Mouse (Mus musculus) lung, postnatal 36 days (tissue): ENCODE measurements around the gene Mrps23.
"Not testable (repeated sequence)": the region's sequence is repeated elsewhere in the genome, so short reads cannot be mapped to it uniquely, and the experiment has no call there.

Experiments used
- DNase-seq: peaks from one replicate; pipeline ENCODE4 v3.0.0; 2022; ENCODE audit warnings: mixed read lengths

The Mrps23 gene

DNA sequence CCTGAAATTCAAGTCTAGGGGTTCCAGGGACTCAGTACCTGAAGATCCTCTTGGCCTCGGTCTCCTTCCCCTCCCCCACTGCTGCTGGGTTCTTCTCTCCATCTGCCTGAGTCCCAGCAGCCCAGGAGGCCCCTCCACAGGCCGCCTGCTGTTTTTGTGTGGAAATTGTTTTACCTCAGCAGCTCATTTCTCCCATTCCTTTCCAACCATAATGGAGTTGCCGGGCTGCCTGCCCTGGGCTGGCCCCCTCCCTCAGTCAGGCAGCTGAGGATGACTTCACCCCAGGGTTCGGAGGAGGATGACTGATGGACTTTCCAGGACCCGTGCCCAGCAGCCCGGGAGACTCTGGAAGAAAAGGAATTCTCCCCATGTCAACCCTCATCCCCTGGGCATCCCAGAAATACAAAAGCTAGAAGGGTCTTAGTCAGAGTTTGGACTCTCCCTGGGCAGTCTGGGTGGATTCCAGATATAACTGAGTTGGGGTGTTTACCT is 23.7 kb upstream of the Mrps23 start:
- DNase-seq, result no peak

DNA sequence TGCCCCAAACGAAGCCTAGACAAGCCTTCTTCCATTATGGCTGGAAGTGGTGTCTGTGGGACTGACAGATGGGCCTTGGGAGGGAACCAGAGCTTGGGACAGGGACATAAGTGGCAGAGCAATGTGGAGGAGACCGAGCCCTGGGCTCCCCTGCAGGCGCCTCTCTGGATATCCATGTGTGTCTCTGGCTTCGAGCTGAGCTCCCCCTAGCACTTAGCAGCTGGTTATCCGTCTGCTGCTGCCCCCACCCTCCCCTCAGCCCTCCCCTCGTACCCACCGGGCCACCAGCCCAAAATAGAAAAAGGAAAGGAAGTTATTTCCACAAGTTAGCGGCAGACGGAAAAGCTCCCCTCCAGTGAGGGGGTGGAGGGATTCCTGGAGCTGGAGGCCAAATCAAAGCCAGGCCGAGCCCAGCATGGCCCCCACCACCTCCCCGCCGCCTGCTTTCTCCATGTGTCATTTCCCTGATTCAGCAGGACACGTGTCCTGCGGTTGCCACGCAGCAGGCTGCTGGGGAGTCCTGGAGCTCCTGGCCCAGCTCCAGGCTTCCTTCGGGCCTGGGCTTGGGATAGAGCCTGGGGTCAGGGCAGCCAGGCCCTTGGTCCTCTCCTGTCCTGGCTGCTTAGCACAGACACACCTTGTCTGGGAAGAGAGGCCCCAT is 23.1 kb upstream of the Mrps23 start:
- DNase-seq, result peak; percentile 82

DNA sequence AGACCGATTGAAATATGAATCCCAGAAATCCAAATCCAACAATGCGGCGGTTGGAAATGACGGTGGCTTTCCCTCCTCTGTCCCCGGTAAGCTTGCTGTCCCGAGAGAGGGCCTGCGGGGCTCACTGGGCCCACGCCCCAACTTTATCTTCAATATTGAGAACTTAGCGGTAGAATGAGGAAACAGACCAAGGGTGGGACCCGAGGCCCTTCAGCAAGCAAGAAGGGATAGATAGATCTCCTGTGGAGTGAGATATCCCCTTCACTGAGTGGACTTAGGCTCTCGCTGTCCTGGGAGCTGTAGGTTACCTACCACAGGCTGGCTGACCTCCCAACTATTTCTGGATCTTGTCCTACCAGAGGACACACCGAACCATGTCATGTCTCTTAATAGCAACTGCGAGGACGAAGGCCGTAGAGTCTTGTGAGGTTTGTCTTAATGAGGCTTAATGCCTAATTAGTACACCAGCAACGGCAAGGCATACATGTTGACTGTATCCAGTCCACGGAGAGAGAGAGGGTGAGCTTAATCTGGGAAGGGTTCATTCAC is 19.5 kb upstream of the Mrps23 start:
- DNase-seq, result no peak

DNA sequence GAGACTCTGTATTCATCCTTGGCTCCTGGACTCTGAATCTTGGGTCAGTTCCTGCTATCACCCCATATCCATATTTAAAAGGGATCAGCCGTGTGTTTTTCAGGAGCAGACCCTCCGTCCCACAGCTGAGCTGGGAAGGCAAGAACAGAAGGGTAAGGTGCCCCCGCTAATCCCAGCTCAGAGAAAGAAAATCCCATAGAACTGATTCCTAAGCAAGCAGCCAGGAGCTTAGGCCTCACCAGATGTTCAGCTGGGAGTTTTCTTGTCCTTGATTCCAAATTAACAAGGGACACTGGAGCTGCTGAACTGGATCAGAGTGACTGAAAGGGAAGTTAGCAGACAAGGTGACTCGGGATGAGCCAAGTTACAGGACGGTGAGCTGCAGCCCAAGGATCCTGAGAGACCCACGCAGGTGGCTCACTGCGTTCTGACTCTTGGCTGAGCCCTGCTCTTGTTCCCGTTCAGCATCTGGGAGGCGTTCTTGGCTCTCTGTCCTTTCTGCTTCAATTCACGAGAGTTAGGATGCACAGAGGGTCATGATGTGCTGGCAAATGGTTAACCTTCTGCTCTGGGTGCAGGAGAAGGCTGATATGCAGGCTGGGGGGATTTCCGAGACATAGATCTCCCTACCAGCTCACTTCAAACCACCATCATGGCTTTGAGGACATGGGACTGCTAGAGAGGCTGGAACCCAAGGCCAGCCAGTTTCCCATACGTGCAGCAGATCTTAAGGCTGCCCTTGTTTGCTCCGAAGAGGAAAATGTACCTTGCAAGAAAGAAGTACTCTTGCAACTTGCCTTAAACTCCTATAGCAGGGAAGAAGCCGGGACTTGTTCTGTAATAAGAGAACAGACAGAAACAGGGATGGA is 17.9 kb upstream of the Mrps23 start:
- DNase-seq, result no peak

DNA sequence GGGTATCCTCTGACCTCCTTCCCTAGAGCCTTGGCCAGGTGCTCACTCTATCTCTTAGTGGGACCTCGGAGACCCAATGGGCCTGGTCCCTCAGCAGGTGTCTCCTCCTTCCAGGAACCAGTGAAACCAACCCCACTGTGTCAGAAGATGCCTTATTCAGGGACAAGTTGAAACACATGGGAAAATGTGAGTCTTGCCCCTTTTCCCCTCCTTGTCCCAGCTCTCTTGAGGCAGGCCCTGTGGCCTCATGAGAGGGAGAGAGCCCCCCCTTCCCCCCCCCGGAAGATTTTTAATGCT is 17.3 kb upstream of the Mrps23 start:
- no peak for DNase-seq

DNA sequence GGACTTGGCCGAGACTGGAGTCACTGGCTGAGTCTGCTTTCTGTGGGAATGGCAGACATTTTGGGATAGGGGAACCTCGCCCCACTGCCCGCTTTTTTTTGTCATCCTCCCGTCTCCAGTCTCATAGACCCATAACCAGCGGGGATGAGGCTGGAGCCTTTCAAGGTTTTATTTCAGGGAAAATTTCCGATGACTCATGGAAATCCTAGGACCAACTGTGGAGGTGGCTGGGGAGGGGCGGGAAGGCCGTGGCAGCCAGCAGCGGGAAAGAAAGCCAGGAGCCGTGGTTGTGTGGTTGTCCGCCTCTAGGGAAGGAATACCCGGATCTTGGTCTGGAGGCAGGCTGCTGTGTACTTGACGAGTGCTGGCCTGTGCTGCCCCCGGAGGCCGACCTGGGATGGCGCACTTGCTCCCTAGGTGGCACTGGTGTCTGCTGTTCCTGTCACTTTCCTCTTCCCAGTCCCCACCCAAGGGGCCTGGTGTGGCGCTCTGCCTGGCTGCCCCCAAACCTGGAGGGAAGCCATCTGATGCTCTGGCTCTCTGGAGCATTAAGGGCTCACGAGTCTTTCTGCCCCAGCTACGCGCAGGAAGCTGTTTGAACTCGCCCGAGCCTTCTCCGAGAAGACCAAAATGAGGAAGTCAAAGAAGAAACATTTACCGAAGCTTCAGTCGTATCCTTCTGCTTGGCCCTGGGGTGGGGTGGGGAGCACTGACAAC is 16.6 kb upstream of the Mrps23 start:
- peak; percentile 94 for DNase-seq

DNA sequence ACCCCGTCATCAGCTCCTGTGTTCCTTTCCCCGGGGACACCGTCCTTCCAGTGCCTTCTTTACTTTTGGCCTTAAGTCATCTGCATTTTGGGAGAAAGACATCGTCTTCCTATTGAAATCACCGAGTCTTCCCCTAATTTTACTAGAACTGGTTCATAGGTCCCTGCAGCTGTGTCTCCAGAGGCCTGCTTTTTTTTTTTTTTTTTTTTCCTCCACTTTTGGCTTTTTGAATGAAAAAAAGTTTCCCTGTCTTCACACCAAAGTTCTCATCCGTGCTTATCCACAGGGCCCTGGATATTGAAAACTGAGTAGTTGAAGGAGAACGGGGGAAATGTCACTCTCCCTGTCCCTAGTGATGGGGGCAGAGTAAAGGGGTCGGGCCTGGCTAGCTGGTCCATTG is 16.0 kb upstream of the Mrps23 start:
- DNase-seq, result no peak

DNA sequence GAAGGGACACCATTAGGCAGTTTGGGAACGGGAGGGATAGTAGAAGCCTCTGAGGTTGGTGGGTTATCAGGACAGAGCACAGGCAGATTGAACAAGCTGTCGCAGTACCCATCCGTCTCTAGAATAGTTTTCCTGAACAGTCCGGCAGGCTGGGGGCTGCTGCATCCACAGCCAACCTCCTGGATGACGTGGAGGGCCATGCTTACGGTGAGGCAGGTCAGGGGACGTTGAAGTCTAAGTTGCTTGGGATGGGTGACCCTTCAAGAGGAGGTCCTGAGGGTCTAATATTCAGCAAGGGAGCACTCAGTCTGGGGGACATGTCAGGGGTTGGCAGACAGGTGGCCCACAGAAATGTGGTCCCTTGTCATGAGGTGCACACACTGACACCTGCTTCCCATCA is 15.6 kb upstream of the Mrps23 start:
- DNase-seq, result no peak

DNA sequence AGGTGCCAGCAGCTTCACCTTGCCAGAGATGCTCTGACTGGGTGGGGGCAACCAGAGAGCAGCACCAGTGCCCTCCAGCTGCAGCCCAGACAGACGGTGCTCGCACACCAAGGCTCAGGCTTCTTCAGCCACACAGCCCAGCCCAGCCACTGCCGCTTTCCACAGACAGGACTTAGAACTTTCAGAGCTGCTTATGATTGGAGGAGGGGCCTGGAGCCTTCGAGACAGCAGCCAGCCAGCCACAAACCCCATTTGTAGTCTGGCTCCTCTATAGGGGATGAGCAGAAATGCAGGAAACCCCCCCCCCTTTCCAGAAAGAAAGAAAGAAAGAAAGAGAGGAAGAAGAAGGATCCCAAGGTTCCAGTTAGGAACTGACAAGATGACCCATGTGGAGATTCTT is 11.6 kb upstream of the Mrps23 start:
- DNase-seq, result no peak

DNA sequence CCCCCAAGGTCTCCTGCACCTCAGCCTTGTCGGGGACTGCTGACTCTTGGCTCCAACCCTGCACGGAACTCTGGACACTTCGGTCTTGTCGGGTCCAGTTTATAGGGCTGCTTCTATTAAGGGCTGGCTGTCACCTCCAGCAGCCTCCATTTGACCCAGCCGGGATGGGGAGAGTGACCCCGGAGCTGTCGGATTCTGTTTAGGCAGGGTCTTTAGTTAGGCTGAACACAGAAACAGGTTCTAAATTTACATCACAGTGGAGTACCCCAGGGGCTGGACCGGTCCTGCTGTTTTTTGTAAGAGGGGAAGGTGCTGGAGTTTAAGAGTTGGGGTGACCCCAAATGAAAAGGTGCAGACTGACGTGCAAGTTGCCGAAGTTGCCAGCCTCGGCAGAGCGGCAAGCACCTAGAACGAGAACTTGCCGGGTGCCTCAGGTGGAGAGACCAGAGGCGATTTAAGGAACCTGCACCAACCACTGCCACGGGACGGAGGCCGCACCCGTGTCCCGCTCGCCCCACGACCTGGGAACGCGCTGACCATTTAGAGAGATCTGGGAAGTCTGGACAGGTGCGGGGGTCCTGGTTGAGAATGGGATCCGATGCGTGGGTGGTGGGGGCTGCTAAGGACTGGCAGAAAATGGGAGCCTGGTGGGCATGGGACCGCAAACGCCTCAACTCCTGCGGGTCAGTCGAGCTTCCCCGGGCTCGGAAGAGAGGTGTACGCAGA is 10.9 kb upstream of the Mrps23 start:
- no peak for DNase-seq

DNA sequence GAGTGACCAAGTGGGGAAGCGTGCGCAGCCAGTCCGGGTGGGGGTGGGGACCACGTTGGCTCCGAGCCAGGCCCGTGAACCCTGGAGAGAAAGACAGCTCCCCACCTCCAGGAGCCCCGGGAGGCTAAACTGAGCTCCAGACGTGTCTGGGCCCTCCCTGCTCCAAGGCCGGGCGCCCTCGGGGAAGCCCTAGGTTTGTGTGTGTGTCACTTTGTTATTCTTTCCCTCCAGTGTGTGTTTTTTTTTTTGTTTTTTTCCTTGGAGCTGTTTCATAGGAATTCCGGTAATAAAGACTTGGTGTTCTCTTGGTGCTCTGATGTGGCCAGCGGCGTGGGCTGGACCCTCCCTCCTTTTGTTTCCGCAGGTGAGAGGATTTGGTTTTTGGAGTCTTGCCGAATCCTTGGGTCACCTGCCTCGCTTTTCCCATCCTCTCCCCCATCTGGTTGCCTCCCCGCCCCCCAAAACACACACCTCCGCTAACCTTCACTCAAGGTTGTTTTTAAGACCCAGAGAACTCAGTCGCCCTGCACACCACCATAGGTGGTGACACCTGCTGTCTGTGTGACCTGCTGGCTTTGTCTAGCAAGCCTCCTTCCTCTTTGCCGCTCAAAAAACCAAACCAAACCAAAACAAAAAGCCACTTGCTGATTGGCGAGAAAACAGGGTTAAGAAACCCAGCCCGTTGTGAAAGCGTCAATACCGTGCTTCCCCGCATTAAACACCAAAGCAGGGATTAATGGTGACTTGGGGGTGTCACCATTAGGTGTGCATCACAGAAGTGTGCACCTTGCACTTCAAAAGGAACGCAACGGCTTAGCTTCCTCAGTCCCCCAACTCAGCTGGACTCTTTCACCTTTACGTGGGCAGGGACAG is 10.1 kb upstream of the Mrps23 start:
- DNase-seq, result no peak

DNA sequence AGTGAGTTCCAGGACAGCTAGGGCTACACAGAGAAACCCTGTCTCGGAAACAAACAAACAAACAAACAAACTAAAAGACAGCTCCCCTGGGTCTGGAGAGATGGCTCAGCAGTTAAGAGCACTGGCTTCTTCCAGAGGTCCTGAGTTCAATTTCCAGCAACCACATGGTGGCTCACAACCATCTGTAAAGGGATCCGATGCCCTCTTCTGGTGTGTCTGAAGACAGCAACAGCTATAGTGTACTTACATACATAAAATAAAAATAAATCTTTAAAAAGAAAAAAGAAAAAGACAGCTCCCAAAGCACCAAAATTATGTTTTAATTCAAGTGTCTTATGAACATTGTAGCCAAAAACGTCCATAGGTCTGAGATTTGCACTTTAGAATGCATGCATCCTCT is 8.5 kb upstream of the Mrps23 start:
- DNase-seq, result not testable (repeated sequence)

DNA sequence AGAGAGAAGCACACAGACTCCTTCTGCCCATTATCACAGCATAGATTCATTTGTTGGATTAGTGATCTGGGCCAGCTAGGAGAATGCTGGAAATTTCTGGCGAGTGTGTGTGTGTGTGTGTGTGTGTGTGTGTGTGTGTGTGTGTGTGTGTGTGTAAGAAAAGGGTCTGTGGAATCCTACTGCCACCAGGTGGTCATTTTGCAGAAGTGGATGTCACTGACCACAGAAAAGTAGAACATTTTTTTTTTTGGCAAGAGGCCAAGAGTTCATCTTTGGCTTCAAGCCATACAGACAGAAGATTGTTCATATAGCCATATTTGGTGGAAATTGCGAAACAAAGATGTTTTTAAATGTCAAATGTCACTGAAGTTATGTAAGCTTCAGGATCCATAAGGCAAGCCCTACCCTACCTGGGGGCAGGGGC is 7.0 kb upstream of the Mrps23 start:
- peak; percentile 82 for DNase-seq

DNA sequence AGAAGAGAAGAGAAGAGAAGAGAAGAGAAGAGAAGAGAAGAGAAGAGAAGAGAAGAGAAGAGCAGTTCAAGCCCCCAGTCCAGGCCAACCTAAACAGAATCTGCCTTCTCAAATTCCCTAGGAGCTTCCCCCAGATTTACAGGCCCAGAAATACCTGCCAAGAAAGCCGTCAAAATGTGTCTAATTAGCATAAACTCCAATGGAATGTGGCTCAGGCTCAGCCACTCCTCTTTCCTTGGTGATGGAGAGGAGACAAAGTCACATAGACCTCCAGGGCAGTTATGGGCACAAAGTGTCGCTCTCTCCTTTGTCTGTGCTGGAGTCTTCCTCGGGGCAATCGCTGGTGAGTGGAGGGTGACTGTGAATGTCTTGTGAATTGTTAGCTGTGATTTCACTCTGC is 6.0 kb upstream of the Mrps23 start:
- DNase-seq, result no peak

DNA sequence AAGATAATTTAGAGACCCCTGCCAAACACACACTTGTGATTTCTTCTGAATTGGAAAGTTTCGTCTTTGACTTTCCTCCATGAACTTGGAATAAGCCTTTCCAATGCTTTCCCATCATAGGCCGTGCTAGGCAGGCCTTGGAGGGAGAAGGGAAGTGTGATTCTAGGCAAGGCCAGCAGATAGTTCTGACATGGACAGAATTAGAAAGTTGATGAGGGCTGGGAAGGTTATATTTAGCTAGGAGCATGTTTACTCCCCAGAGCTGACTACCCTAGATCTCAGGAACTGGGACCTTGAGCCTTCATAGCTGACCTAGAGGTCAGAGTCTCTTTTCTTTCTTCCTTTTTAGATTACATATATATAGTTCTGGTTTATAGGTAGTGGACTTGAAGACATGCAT is 3.0 kb upstream of the Mrps23 start:
- no peak for DNase-seq

DNA sequence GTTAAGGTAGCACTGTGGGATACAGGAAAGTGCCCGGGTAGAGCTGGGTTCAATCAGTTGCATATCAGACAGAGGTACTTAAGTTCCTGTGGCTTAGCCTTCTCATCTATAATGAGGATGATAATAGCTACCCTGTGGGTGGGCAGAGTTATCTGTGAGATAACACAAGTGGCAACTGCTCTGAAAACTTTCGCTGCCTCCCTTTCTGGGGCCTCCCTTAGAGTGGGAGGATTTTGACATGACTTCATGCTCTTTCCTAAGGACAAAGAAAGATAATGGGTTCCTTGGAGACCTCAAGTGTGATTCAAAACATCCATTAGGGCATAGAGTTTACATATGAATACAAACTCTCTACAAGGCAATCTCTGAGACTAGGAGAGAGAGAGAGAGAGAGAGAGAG is 2.1 kb upstream of the Mrps23 start:
- no peak for DNase-seq

DNA sequence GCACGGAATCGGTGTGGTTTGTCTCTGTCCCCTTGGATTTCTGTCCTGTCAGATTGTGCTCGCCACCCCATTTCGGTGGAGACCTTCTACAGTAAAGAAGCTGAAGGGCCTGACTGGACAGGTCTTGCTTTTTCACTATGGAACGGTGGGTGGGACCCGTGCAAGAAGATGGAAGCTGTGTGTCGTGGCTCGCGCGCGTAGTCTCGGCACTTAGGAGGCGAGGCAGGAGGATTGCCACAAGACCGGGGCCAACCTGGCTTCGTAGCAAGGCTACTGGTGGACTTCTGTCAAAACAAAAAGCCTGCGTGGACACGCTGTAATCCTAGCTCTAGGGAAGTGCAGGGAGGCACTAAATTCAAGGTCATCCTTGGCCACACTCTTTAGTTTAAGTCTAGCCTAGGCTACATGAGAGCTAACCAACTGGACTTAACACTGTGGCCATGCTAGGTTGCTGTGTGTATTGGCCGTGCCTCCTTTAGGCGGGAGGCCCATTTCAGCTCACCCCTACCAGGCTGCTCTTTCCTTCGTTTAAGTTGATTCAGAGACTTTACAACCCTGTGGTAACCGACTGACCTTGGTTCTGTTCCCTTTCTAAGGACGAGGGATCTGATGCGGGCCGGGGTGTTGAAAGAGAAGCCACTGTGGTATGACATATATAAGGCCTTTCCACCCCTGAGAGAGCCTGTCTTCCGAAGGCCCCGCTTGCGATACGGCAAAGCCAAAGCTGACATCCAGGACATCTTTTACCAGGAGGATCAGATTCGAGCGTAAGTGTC is 593 bp downstream of the Mrps23 start:
- DNase-seq, result no peak

DNA sequence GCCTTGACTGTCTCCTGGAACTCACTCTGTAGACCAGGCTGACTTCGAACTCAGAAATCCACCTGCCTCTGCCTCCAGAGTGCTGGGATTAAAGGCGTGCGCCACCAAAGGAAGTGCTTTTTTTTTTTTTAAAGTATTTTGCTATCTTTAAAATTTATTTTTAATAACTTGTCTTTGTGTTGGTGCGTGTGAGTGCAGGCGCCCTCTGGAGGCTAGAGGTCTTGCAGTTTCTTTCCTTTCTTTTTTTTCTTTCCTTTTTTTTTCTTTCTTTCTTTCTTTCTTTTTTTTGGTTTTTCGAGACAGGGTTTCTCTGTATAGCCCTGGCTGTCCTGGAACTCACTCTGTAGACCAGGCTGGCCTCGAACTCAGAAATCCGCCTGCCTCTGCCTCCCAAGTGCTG is 2.4 kb downstream of the Mrps23 start:
- not testable (repeated sequence) for DNase-seq

DNA sequence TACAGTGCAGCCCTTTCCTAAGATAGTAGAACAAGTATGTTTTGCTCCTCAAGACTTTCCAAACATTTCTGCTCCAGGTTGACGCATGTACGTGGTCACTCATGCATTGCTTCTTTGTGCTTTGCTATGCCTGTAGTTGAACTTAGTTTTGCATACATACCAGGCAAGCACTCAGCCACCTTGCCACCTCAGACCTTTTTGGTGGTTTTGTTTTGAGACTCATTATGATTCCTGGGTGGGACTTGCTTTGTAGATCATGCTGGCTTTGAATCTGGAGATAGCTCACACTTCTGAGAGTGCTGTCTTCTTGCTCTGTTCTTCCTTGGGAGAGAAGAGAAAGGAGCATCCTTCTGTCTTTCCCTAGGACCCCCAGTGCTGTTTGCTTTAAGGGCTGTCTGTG is 3.5 kb downstream of the Mrps23 start:
- DNase-seq, result no peak

DNA sequence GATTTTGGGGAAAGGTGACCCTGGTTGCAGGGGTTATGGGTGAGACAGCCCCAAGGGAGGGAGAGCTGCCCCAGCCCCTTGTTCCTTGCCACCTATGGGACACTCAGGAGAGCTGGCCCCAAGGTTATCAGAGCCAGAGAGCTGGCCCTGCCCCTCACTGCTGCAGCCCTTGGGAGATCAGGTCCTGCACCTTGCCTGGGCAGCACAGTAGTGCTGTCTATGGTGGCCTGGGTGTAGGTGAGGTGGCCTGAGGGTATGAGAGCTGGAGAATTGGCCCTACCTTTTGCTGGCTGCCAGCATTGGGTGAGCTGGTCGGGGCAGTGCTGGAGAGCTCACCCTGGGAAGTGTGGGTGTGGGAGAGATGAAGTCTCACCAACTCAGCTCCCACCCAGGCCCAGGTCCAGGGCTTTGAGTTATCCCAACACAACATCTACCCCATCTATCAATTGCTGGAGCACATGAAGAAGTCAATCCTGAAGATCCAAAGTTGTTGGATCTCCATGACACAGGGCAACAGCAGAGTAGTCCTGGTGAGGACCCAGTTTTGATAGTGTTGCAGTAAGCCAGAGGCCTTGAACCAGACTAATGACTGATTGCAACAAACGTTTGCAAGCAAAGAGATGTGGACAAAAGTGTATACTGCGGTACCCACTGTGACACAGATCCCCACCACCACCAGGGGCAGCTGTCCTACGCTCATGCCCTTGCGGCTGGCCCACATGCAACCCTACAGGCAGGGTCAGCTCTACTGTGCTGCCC is 7.8 kb downstream of the Mrps23 start:
- no peak for DNase-seq
